Mouse (Mus musculus) left cerebral cortex, postnatal 10 days (tissue): ENCODE measurements at regions not wholly inside any gene's neighbourhood (a gene's known extent, or its start where the extent isn't known, plus 50 kb on each side); places are given as distances from the start of the nearest gene placed in this dataset.
"Not testable (repeated sequence)": the region's sequence is repeated elsewhere in the genome, so short reads cannot be mapped to it uniquely, and the experiment has no call there.

ENCODE experiments used
- DNase-seq, 2 experiments: peaks; one replicate each; pipeline ENCODE4 v3.0.0; 2021 to 2022; ENCODE audit warnings: low spot score in 2 of 2, mixed read lengths in 1 of 2; ENCODE audit errors: extremely low spot score in 1 of 2
- intact Hi-C: fragments of 180-260 bp; cut with DNase I; formaldehyde crosslinking; loops from one replicate; pipeline ENCODE4 v1.15.1; 2025

GRCm38 (mm10) chr6:18566934-18567333 lies 52.3 kb upstream of the Cttnbp2 start:
- intact Hi-C loops: not testable (repeated sequence)

GRCm38 (mm10) chr6:18569221-18569620 lies 54.6 kb upstream of the Cttnbp2 start:
- DNase-seq: no peak
- intact Hi-C loops: no loop called here

More at GRCm38 (mm10) chr6:18566934-18567333, 52.3 kb upstream of the Cttnbp2 start:
- not testable (repeated sequence) for DNase-seq

GRCm38 (mm10) chr6:18578501-18578900 lies 63.9 kb upstream of the Cttnbp2 start:
- intact Hi-C loops: no loop called here
- DNase-seq: no peak

GRCm38 (mm10) chr6:18589436-18589835 lies 74.8 kb upstream of the Cttnbp2 start:
- intact Hi-C loops: no loop called here
- no peak for DNase-seq

- intact Hi-C loops: no loop called here
- DNase-seq: no peak
These were observed 82.0 kb upstream of the Cttnbp2 start for GRCm38 (mm10) chr6:18596680-18597079.

- intact Hi-C loops: no loop called here
These were observed 85.0 kb upstream of the Cttnbp2 start for GRCm38 (mm10) chr6:18599626-18600025.

GRCm38 (mm10) chr6:18601926-18602325 lies 87.3 kb upstream of the Cttnbp2 start:
- intact Hi-C loops: no loop called here
- no peak for DNase-seq

More at GRCm38 (mm10) chr6:18599626-18600025, 85.0 kb upstream of the Cttnbp2 start:
- DNase-seq: no peak

GRCm38 (mm10) chr6:18621372-18622262 lies 107.0 kb upstream of the Cttnbp2 start:
- intact Hi-C loops: no loop called here
- DNase-seq: no peak

- no peak for DNase-seq
- intact Hi-C loops: no loop called here
These were observed 113.9 kb upstream of the Cttnbp2 start for GRCm38 (mm10) chr6:18628591-18628990.

- intact Hi-C loops: no loop called here
- no peak for DNase-seq
These were observed 119.0 kb upstream of the Cttnbp2 start for GRCm38 (mm10) chr6:18633540-18634200.

- no peak for DNase-seq
- intact Hi-C loops: no loop called here
These were observed 125.2 kb upstream of the Cttnbp2 start for GRCm38 (mm10) chr6:18639712-18640383.

- intact Hi-C loops: no loop called here
- DNase-seq: no peak
These were observed 134.4 kb upstream of the Cttnbp2 start for GRCm38 (mm10) chr6:18648898-18649591.

GRCm38 (mm10) chr6:18651319-18651718 lies 136.7 kb upstream of the Cttnbp2 start:
- intact Hi-C loops: loop anchor here (10.0 kb wide), 1 partner anchor 137 kb away; the partner anchor contains the start of gene Cttnbp2
- no peak for DNase-seq

GRCm38 (mm10) chr6:18652006-18652601 lies 137.5 kb upstream of the Cttnbp2 start:
- no peak for DNase-seq
- intact Hi-C loops: loop anchor here (10.0 kb wide), 1 partner anchor 137 kb away; the partner anchor contains the start of gene Cttnbp2

GRCm38 (mm10) chr6:18654275-18654674 lies 139.6 kb upstream of the Cttnbp2 start:
- no peak for DNase-seq
- intact Hi-C loops: loop anchor here (10.0 kb wide), 1 partner anchor 139 kb away; the partner anchor contains the start of gene Cttnbp2

GRCm38 (mm10) chr6:18656202-18656601 lies 141.6 kb upstream of the Cttnbp2 start:
- intact Hi-C loops: loop anchor here (10.0 kb wide), 1 partner anchor 141 kb away; the partner anchor contains the start of gene Cttnbp2
- no peak for DNase-seq

GRCm38 (mm10) chr6:18656772-18657401 lies 142.2 kb upstream of the Cttnbp2 start:
- no peak for DNase-seq
- intact Hi-C loops: loop anchor here (10.0 kb wide), 1 partner anchor 142 kb away; the partner anchor contains the start of gene Cttnbp2

- intact Hi-C loops: no loop called here
- DNase-seq: no peak
These were observed 150.0 kb upstream of the Cttnbp2 start for GRCm38 (mm10) chr6:18664687-18665086.
